8 mouse cellular contexts compared by ENCODE assay signal in the genomic region with DNA sequence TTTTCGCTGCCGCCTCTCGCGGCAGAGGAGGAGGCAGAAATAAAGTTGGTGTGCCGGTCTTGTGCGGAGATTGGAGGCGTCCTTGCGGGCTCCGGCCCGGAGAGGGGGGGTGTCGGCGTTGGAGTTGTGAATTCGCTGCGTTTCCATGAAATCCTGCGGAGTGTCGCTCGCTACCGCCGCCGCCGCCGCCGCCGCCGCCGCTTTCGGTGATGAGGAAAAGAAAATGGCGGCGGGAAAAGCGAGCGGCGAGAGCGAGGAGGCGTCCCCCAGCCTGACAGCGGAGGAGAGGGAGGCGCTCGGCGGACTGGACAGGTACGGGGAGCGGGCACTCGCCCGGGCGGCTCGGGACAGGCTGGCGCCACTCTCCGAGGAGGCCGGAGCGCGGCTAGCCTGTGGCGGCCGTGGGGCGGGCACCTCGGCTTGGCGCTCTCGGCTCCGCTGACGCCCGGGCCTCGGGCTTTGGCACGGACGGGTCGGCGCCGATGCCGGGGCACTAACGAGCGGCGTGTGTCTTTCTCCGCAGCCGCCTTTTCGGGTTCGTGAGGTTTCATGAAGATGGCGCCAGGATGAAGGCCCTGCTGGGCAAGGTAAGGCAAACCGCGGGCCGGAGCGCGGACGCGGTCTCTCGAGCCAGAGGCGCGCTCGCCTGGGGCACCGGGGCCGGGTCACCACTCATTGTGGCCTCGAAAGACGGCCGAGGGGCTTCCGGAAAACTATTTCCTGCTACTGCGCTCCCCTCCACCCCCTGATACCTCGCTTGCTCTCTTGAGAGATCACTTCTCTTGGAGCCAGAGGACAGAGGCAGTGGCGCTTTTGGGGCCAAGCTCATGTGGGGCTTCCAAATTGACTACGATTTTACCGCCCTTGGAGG. TPM values are rescaled to one million over a fixed set of nuclear protein-coding genes. Genes with fewer than 3 reads are reported as not detected.
DNase-seq lines count a peak whose midpoint lies in the region; ATAC-seq and TF ChIP-seq lines count a peak whose summit lies in the region.

No protein-coding gene starts in this region.

- no peaks in the 10 kb centered on the region for H3K9me3 ChIP-seq in embryonic facial prominence, embryonic 11.5 days (replicated peaks; ENCODE audit: control insufficient read depth, low read length)

- no peaks in the 10 kb centered on the region for H3K27me3 ChIP-seq in embryonic facial prominence, embryonic 11.5 days (ENCODE audit: control insufficient read depth, insufficient read depth, low read length)
- H3K27me3 ChIP-seq in kidney, adult 2 months (replicated peaks; ENCODE audit: control insufficient read depth, insufficient read depth, low read length), result no peaks in the 10 kb centered on the region
- H3K27me3 ChIP-seq in liver, adult 2 months (ENCODE audit: control insufficient read depth, insufficient read depth, low read length), result no peaks in the 10 kb centered on the region

- no peak for TF ChIP-seq POLR2A in kidney, adult 2 months (IDR thresholded peaks at IDR 0.05; ENCODE audit: low read depth, low read length)
- TF ChIP-seq POLR2A in liver, adult 2 months (IDR thresholded peaks at IDR 0.05; ENCODE audit: extremely low read depth, insufficient read depth, low read length), result no peak

- no peaks in the 10 kb centered on the region for H3K36me3 ChIP-seq in embryonic facial prominence, embryonic 11.5 days (replicated peaks; ENCODE audit: control insufficient read depth, insufficient read depth, low read depth, low read length)
- no peaks in the 10 kb centered on the region for H3K36me3 ChIP-seq in kidney, adult 2 months (ENCODE audit: control insufficient read depth, insufficient read depth, low read length)
- no peaks in the 10 kb centered on the region for H3K36me3 ChIP-seq in liver, adult 2 months (ENCODE audit: control insufficient read depth, insufficient read depth, low read length)

- WGBS in embryonic facial prominence, embryonic 11.5 days, result under 1% methylated on average over 68 of the region's 95 CpGs
- WGBS in kidney, adult 2 months, result under 1% methylated on average over 78 of the region's 95 CpGs
- WGBS in liver, adult 2 months, result under 1% methylated on average over 67 of the region's 95 CpGs

- H3K9ac ChIP-seq in embryonic facial prominence, embryonic 11.5 days (replicated peaks; ENCODE audit: low read length), result peak overlapping the region; percentile 90
- peak overlapping the region; percentile 95 for H3K9ac ChIP-seq in liver, adult 2 months (ENCODE audit: low read depth, low read length)

- H3K4me1 ChIP-seq in embryonic facial prominence, embryonic 11.5 days (ENCODE audit: control insufficient read depth, insufficient read depth, low read length), result no peaks in the 10 kb centered on the region
- H3K4me1 ChIP-seq in kidney, adult 2 months (ENCODE audit: control insufficient read depth, insufficient read depth, low read length), result no peaks in the 10 kb centered on the region
- H3K4me1 ChIP-seq in liver, adult 2 months (ENCODE audit: control insufficient read depth, insufficient read depth, low read length), result no peaks in the 10 kb centered on the region; the same call in 1 of the 2 replicates

- no peak for TF ChIP-seq CTCF in kidney, adult 2 months (conservative IDR thresholded peaks at IDR 0.05; ENCODE audit: insufficient read depth, insufficient read length, low read depth, low read length)
- TF ChIP-seq CTCF in liver, adult 2 months (IDR thresholded peaks at IDR 0.05; ENCODE audit: low read depth, low read length), result no peak

- H3K79me2 ChIP-seq in liver, adult 2 months (ENCODE audit: control insufficient read depth, insufficient read depth, low read length), result peaks cover 6% of the 10 kb centered on the region; the same call in 1 of the 2 replicates

- peak overlapping the region; percentile 77 for H3K4me3 ChIP-seq in embryonic facial prominence, embryonic 11.5 days (ENCODE audit: low read depth, low read length)
- peak overlapping the region; percentile 84 for H3K4me3 ChIP-seq in kidney, adult 2 months (ENCODE audit: insufficient read depth, low read depth, low read length)
- H3K4me3 ChIP-seq in liver, adult 2 months (ENCODE audit: insufficient read depth, low read depth, low read length), result peak overlapping the region; percentile 87

- peak overlapping the region; percentile 92 for H3K27ac ChIP-seq in embryonic facial prominence, embryonic 11.5 days (replicated peaks; ENCODE audit: low read depth, low read length)
- peak overlapping the region; percentile 94 for H3K27ac ChIP-seq in kidney, adult 2 months (ENCODE audit: insufficient read depth, low read depth, low read length)
- H3K27ac ChIP-seq in liver, adult 2 months (replicated peaks; ENCODE audit: insufficient read depth, low read depth, low read length), result peak overlapping the region; percentile 97

- 0 out of 2 replicates have a peak, but pooled peaks have one; percentile 11 for ATAC-seq in embryonic facial prominence, embryonic 11.5 days (replicated peaks; ENCODE audit: insufficient number of reproducible peaks, low FRiP score, low TSS enrichment, low read depth)

- peak; percentile 46 for DNase-seq in layer of hippocampus, adult 11-12 months (ENCODE audit: low spot score)
- no peak for DNase-seq in layer of hippocampus, adult 9-10 months (ENCODE audit: low spot score)
- DNase-seq in embryonic facial prominence, embryonic 11.5 days (ENCODE audit: low spot score), result peak; percentile 62
- DNase-seq in heart, adult 11 months, result peak; percentile 91
- DNase-seq in kidney, adult 2 months, result peak; percentile 64
- no peak for DNase-seq in liver, adult 2 months (ENCODE audit: extremely low read depth, low read depth, low spot score)
- peak; percentile 70 for DNase-seq in naive thymus-derived CD4-positive, alpha-beta T cell, adult 2 months (ENCODE audit: low read depth)
- DNase-seq in spleen, postnatal 4 days (ENCODE audit: low spot score in 2 of 2), result peak; percentile 47 to 87

- peak overlapping the region; percentile 28 for H3K4me2 ChIP-seq in embryonic facial prominence, embryonic 11.5 days (ENCODE audit: low read depth, low read length)

RNA-seq across cellular contexts. Expression of a gene that starts 0.7 kb away (rescaled TPM):
- 35.5 and 38.1 TPM in 2 replicates for polyA plus RNA-seq in embryonic facial prominence, embryonic 11.5 days (2014; fragmentation: Nextera tagmentation; extraction: Ambion mirVana)
- polyA plus RNA-seq in kidney, adult 2 months (2012; rRNA removed), result 15.8 and 17.8 TPM in 2 replicates
- 20.8 and 21.8 TPM in 2 replicates for total RNA-seq in liver, adult 2 months (2014; rRNA removed)
- polyA plus RNA-seq in liver, adult 2 months (2012; rRNA removed), result 4.2 and 4.9 TPM in 2 replicates

RNA-seq across cellular contexts. Expression of a gene that starts 17.4 kb away (rescaled TPM):
- not detected in 2 replicates for polyA plus RNA-seq in embryonic facial prominence, embryonic 11.5 days (2014; fragmentation: Nextera tagmentation; extraction: Ambion mirVana)
- not detected in 2 replicates for polyA plus RNA-seq in kidney, adult 2 months (2012; rRNA removed)
- not detected in 2 replicates for total RNA-seq in liver, adult 2 months (2014; rRNA removed)
- polyA plus RNA-seq in liver, adult 2 months (2012; rRNA removed), result not detected in 2 replicates

Comparison
In these comparisons a context has a peak if more than half of its experiments do, and no peak if none do; other contexts are left out.
1. DNase-seq: peak in layer of hippocampus, adult 11-12 months (single experiment), embryonic facial prominence, embryonic 11.5 days (single experiment), heart, adult 11 months (single experiment), kidney, adult 2 months (single experiment), naive thymus-derived CD4-positive, alpha-beta T cell, adult 2 months (single experiment) and spleen, postnatal 4 days (2 of 2); none in layer of hippocampus, adult 9-10 months (single experiment) and liver, adult 2 months (single experiment).
2. Peak in every context shown above with its lines, with median percentiles within 50 percentile points of each other: H3K27ac ChIP-seq and H3K4me3 ChIP-seq.